Mouse (Mus musculus) intestine, embryonic 15.5 days (tissue): Measurements from ENCODE around the gene Six3. TPM values are rescaled to one million over a fixed set of nuclear protein-coding genes. Genes with fewer than 3 reads are reported as not detected.
A peak's percentile ranks its signal among the peaks of the same experiment; 100 is the strongest.

ENCODE experiments used
- ATAC-seq: fragments of 200-750 bp; cut with Nextera tagmentation; 2 replicates; pipeline ENCODE4 v1.8.0; 2017; ENCODE audit warnings: moderate TSS enrichment, moderate library complexity
- H3K27ac ChIP-seq: fragments of 300-500 bp; sonication (generic); 2 replicates; pipeline ENCODE4 v1.5.1; 2015; ENCODE audit warnings: mild to moderate bottlenecking, inconsistent platforms
- H3K27me3 ChIP-seq: fragments of 300-500 bp; sonication (generic); replicated peaks from 2 replicates; pipeline ENCODE4 v1.6.1; 2015; ENCODE audit warnings: inconsistent platforms
- H3K36me3 ChIP-seq: fragments of 300-500 bp; sonication (generic); 2 replicates; pipeline ENCODE4 v1.6.1; 2015; ENCODE audit warnings: inconsistent platforms
- H3K4me1 ChIP-seq: fragments of 300-500 bp; sonication (generic); replicated peaks from 2 replicates; pipeline ENCODE4 v1.6.1; 2015; ENCODE audit warnings: inconsistent platforms
- H3K4me2 ChIP-seq: fragments of 300-500 bp; sonication (generic); replicated peaks from 2 replicates; pipeline ENCODE4 v1.6.1; 2015; ENCODE audit warnings: mild to moderate bottlenecking, inconsistent platforms
- H3K4me3 ChIP-seq: fragments of 300-500 bp; sonication (generic); replicated peaks from 2 replicates; pipeline ENCODE4 v1.5.1; 2015; ENCODE audit warnings: inconsistent platforms
- H3K9ac ChIP-seq: fragments of 300-500 bp; sonication (generic); 2 replicates; pipeline ENCODE4 v1.6.1; 2015; ENCODE audit warnings: inconsistent platforms
- H3K9me3 ChIP-seq: fragments of 300-500 bp; sonication (generic); 2 replicates; pipeline ENCODE4 v1.6.1; 2016; ENCODE audit warnings: inconsistent platforms
- WGBS: fragments of 180-500 bp; shearing (Covaris S2); methylation state at CpG from one replicate; pipeline ENCODE4 v1.1.7; 2015; 5-methylcytosine and 5-hydroxymethylcytosine counted together
- polyA plus RNA-seq: library from polyadenylated mRNA; unstranded; fragments of >200 nt; fragmentation: Nextera tagmentation; extraction: Ambion mirVana; gene quantifications from 2 replicates; pipeline ENCODE4 v1.2.1, GENCODE M21; 2015

Gene Six3
- polyA plus RNA-seq, 1 experiment from 2014 or later, result not detected

DNA sequence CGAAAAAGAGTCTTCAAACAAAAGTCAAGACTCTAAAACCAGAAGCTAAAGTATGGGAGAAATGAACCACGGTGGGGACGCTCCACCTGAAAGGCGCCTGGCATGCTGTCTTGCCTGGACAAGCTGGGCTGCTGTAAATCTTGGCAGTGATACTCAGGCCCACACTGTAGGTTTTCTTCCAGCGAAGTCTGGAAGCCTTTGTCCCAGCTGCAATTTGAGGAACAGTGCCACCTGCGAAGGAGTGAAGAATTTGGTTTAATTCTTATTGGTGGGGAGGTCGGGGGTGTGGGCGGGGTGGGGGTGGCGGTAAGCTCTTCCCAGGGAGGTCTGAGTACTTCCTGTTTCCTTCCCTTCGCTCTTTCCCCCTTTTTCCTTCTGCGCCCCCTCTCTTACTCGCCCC, 31.9 kb downstream of the Six3 start:
- H3K9ac ChIP-seq, result no peak overlapping the region; the same call in 1 of the 2 replicates
- H3K27me3 ChIP-seq, result peaks cover 45% of the 10 kb centered on the region
- no peak for ATAC-seq
- no peak overlapping the region for H3K27ac ChIP-seq
- no peaks in the 10 kb centered on the region for H3K36me3 ChIP-seq
- no peaks in the 10 kb centered on the region for H3K9me3 ChIP-seq
- 13% methylated on average over 10 of the region's 12 CpGs for WGBS
- H3K4me3 ChIP-seq, result peak overlapping the region; percentile 30
- H3K4me2 ChIP-seq, result peak overlapping the region; percentile 67
- H3K4me1 ChIP-seq, result no peaks in the 10 kb centered on the region; the same call in 1 of the 2 replicates

DNA sequence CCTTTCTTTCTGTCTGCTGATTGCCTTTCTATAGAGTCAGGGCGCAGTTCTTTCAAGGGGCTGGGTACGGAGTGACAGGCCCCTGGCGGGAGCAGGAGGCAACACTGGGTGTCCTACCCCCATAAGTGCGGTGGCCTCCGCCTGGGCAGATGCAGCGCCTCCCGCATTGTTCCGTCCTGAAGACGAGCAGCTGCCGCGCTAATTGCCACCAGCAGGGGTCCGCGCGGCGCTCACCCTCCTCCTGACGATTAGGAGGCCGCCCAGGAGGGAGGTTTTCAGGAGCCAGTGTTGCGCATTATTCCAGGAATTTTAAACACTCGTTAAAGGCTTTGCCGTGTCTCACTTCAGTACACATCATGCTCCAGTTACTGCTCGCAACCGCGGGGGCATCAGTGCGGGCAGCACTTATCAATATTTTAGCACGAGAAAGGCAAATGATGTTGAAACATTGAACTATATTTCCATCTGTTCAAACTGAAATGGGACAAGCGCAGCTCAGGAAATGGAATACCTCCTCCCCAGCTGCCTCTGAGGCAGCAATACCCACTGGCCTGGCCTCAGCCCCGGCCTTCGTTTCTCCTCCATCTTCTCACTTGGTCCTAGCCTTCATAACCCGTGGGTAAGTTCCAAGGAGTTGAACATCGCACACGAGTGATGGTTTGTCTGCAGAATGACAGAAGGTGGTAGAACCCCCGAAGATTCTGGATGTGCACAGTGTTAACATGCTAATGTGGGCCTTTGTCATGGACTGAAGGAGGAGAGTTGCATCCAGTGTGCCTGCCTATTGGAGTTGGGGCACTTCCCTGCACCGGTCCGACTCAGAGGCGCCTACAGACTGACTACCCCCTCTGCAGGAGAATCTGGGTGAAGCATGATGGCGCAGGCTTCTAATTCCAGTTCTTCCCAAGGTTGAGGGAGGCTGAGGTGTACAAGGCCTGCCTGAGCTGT, 32.6 kb downstream of the Six3 start:
- H3K27ac ChIP-seq, result no peak overlapping the region
- H3K4me2 ChIP-seq, result peak overlapping the region; percentile 67
- H3K36me3 ChIP-seq, result no peaks in the 10 kb centered on the region
- ATAC-seq, result peak; percentile 72
- no peaks in the 10 kb centered on the region; the same call in 1 of the 2 replicates for H3K4me1 ChIP-seq
- H3K27me3 ChIP-seq, result peaks cover 42% of the 10 kb centered on the region
- peak overlapping the region; percentile 30 for H3K4me3 ChIP-seq
- WGBS, result 6% methylated on average over 36 of the region's 36 CpGs
- no peak overlapping the region; the same call in 1 of the 2 replicates for H3K9ac ChIP-seq
- H3K9me3 ChIP-seq, result no peaks in the 10 kb centered on the region

DNA sequence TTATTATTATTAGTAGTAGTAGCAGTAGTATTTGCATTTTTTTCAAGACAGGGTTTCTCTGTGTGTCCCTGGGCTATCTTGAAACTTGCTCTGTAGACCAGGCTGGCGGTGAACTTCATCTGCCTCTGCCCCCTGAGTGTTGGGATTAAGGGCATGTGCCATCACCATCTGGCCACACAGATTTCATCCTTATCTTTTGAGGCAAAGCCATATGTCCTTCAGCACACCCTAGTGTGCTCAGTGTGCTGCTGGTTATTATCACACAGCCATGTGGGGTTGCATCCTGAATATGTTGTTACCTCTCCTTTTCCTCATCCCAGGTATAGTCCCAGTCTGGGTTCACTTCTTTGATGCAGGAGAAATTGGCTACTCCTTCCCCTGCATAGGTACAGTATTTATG, 46.6 kb downstream of the Six3 start:
- no peak overlapping the region for H3K4me3 ChIP-seq
- no peaks in the 10 kb centered on the region for H3K4me1 ChIP-seq
- 81% methylated on average over 1 of the region's 1 CpGs for WGBS
- no peaks in the 10 kb centered on the region for H3K36me3 ChIP-seq
- no peak overlapping the region for H3K9ac ChIP-seq
- peaks cover 17% of the 10 kb centered on the region; the same call in 1 of the 2 replicates for H3K27me3 ChIP-seq
- no peak for ATAC-seq
- no peak overlapping the region for H3K4me2 ChIP-seq
- H3K9me3 ChIP-seq, result no peaks in the 10 kb centered on the region
- H3K27ac ChIP-seq, result no peak overlapping the region

DNA sequence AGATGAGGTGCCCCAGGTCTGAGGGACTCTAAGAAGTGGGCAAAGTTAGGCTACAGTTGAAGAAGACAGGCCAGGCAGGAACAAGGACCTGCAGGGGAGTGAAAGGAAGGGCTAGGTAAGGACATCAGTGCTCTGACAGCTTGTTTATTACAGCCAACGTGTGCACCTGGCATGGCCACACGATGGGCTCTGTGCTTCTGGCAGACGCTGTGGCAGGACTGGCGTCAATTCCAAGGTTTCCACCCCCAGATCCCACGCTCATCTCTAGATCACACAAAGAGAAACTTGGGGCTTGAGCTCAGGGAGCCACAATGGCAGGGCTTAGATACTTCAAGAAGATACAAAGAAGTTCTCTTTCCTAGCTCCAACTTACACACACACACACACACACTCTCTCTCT, 48.1 kb downstream of the Six3 start:
- ATAC-seq, result no peak
- Histone ChIP-seq H3K36me3 (no peaks in the 10 kb centered on the region), H3K4me3 (no peak overlapping the region), H3K9ac (no peak overlapping the region), H3K4me2 (no peak overlapping the region), H3K27ac (no peak overlapping the region), H3K9me3 (no peaks in the 10 kb centered on the region), H3K4me1 (no peaks in the 10 kb centered on the region), H3K27me3 (peaks cover 23% of the 10 kb centered on the region; the same call in 1 of the 2 replicates)
- 55% methylated on average over 5 of the region's 5 CpGs for WGBS

- Histone ChIP-seq H3K27me3 (peaks cover 28% of the 10 kb centered on the region; the same call in 1 of the 2 replicates), H3K9ac (no peak overlapping the region), H3K36me3 (no peaks in the 10 kb centered on the region), H3K4me1 (no peaks in the 10 kb centered on the region), H3K9me3 (no peaks in the 10 kb centered on the region), H3K4me2 (peak overlapping the region; percentile 43; the same call in 1 of the 2 replicates), H3K27ac (no peak overlapping the region), H3K4me3 (no peak overlapping the region)
- WGBS, result 39% methylated on average over 2 of the region's 2 CpGs
- no peak for ATAC-seq
These were observed 50.8 kb downstream of the Six3 start for GRCm38 (mm10) chr17:85664202-85664601.

- no peak overlapping the region for H3K27ac ChIP-seq
- 3% methylated on average over 20 of the region's 20 CpGs for WGBS
These were observed 51.4 kb downstream of the Six3 start for GRCm38 (mm10) chr17:85664618-85665320.

More at GRCm38 (mm10) chr17:85664618-85665320, 51.4 kb downstream of the Six3 start:
- ATAC-seq, result peak; percentile 76
- H3K4me1 ChIP-seq, result no peaks in the 10 kb centered on the region
- peak overlapping the region; percentile 43 for H3K4me2 ChIP-seq
- no peaks in the 10 kb centered on the region for H3K36me3 ChIP-seq
- H3K27me3 ChIP-seq, result peaks cover 28% of the 10 kb centered on the region; the same call in 1 of the 2 replicates
- H3K4me3 ChIP-seq, result peak overlapping the region; percentile 20; the same call in 1 of the 2 replicates
- H3K9ac ChIP-seq, result no peak overlapping the region
- no peaks in the 10 kb centered on the region for H3K9me3 ChIP-seq

Other genes starting within 250 kb of the Six3 start
- gene Six2, start 74.7 kb downstream of the Six3 start, polyA plus RNA-seq, result 0.35 and 0.43 TPM in 2 replicates